Mouse (Mus musculus) MEL (cell line): ENCODE measurements around the gene Olfr1367. TPM values are rescaled to one million over a fixed set of nuclear protein-coding genes. Genes with fewer than 3 reads are reported as not detected.

Experiments used
- DNase-seq: peaks from one replicate; pipeline ENCODE4 v3.0.0; 2011; ENCODE audit warnings: low read depth, low spot score
- H3K27ac ChIP-seq: 2 replicates; pipeline ENCODE4 v1.5.1; 2012; ENCODE audit warnings: low read depth, mild to moderate bottlenecking, control low read depth, low read length, moderate library complexity; ENCODE audit not compliant: control insufficient read depth
- H3K27me3 ChIP-seq, 2 experiments: fragments of 150-350 bp in 1 of 2; sonication (generic) in 1 of 2; 2 replicates each; pipeline ENCODE4 v1.6.1; 2012; ENCODE audit warnings: low read length in 2 of 2, mild to moderate bottlenecking in 2 of 2, improper control_type of control experiment in 1 of 2, moderate library complexity in 1 of 2; ENCODE audit not compliant: insufficient read depth in 2 of 2, control insufficient read depth in 1 of 2
- H3K36me3 ChIP-seq, 2 experiments: 2 replicates each; pipeline ENCODE4 v1.6.1; 2012 to 2014; ENCODE audit warnings: low read length in 2 of 2, improper control_type of control experiment in 1 of 2, inconsistent platforms in 1 of 2, mild to moderate bottlenecking in 1 of 2; ENCODE audit not compliant: insufficient read depth in 2 of 2, control insufficient read depth in 1 of 2
- H3K4me1 ChIP-seq, 2 experiments: fragments of 150-350 bp in 1 of 2; sonication (generic) in 1 of 2; 2 replicates each; pipeline ENCODE4 v1.6.1; 2012; ENCODE audit warnings: low read length in 2 of 2, improper control_type of control experiment in 1 of 2, mild to moderate bottlenecking in 1 of 2; ENCODE audit not compliant: insufficient read depth in 2 of 2, control insufficient read depth in 1 of 2
- H3K4me3 ChIP-seq, 2 experiments: fragments of 150-350 bp in 1 of 2; sonication (generic) in 1 of 2; 2 replicates each; pipeline ENCODE4 v1.5.1; 2012; ENCODE audit warnings: low read depth in 2 of 2, low read length in 2 of 2, mild to moderate bottlenecking in 2 of 2, moderate library complexity in 2 of 2, control low read depth in 1 of 2, improper control_type of control experiment in 1 of 2; ENCODE audit not compliant: control insufficient read depth in 1 of 2, insufficient read depth in 1 of 2
- H3K79me2 ChIP-seq: 2 replicates; pipeline ENCODE4 v1.6.1; 2012; ENCODE audit warnings: mild to moderate bottlenecking, low read length, moderate library complexity; ENCODE audit not compliant: control insufficient read depth, poor library complexity, insufficient read depth
- H3K9ac ChIP-seq: 2 replicates; pipeline ENCODE4 v1.6.1; 2012; ENCODE audit warnings: low read depth, mild to moderate bottlenecking, control low read depth, low read length, moderate library complexity; ENCODE audit not compliant: control insufficient read depth, poor library complexity, severe bottlenecking
- H3K9me3 ChIP-seq: fragments of 150-350 bp; sonication (generic); replicated peaks from 2 replicates; pipeline ENCODE4 v1.6.1; 2012; ENCODE audit warnings: mild to moderate bottlenecking, low read length, improper control_type of control experiment, moderate library complexity; ENCODE audit not compliant: insufficient read depth
- CTCF ChIP-seq, 3 experiments: IDR thresholded peaks in 2 of 3; conservative IDR thresholded peaks in 1 of 3; 2 replicates each; pipeline ENCODE4 v1.5.1; 2011 to 2012; ENCODE audit warnings: low read length in 3 of 3, low read depth in 2 of 3, mild to moderate bottlenecking in 2 of 3, improper control_type of control experiment in 1 of 3, inconsistent platforms in 1 of 3, mixed read lengths in 1 of 3, moderate library complexity in 1 of 3; ENCODE audit not compliant: control insufficient read depth in 1 of 3, insufficient read depth in 1 of 3, poor library complexity in 1 of 3, severe bottlenecking in 1 of 3
- GABPA ChIP-seq: IDR thresholded peaks from 2 replicates; pipeline ENCODE4 v1.6.1; 2012; ENCODE audit warnings: low read depth, mild to moderate bottlenecking, inconsistent platforms, low read length, improper control_type of control experiment, moderate library complexity
- GATA1 ChIP-seq: IDR thresholded peaks from 2 replicates; pipeline ENCODE4 v1.6.1; 2011; ENCODE audit warnings: low read depth, low read length, improper control_type of control experiment
- JUND ChIP-seq: IDR thresholded peaks from 2 replicates; pipeline ENCODE4 v1.6.1; 2011; ENCODE audit warnings: low read depth, mild to moderate bottlenecking, improper control_type of control experiment, low read length
- MAFK ChIP-seq: IDR thresholded peaks from 2 replicates; pipeline ENCODE4 v1.6.1; 2011; ENCODE audit warnings: low read depth, mild to moderate bottlenecking, low read length, improper control_type of control experiment, borderline replicate concordance
- NELFE ChIP-seq: IDR thresholded peaks from 2 replicates; pipeline ENCODE4 v1.6.1; 2011; ENCODE audit warnings: low read depth, low read length, improper control_type of control experiment
- POLR2A ChIP-seq, 2 experiments: IDR thresholded peaks; 2 replicates each; pipeline ENCODE4 v1.6.1; 2011 to 2012; ENCODE audit warnings: low read length in 2 of 2, mild to moderate bottlenecking in 2 of 2, control low read depth in 1 of 2, improper control_type of control experiment in 1 of 2, low read depth in 1 of 2, moderate library complexity in 1 of 2; ENCODE audit not compliant: control insufficient read depth in 1 of 2, insufficient read depth in 1 of 2, poor library complexity in 1 of 2
- POLR2AphosphoS5 ChIP-seq: IDR thresholded peaks from 2 replicates; pipeline ENCODE4 v1.6.1; 2012; ENCODE audit warnings: low read depth, borderline replicate concordance, mild to moderate bottlenecking, inconsistent platforms, low read length, moderate library complexity, mixed read lengths
- RAD21 ChIP-seq: IDR thresholded peaks from 2 replicates; pipeline ENCODE4 v1.6.1; 2011; ENCODE audit warnings: mild to moderate bottlenecking, low read depth, low read length, improper control_type of control experiment
- RCOR1 ChIP-seq: IDR thresholded peaks from 2 replicates; pipeline ENCODE4 v1.6.1; 2012; ENCODE audit warnings: low read depth, mild to moderate bottlenecking, inconsistent platforms, low read length, improper control_type of control experiment
- SIN3A ChIP-seq: IDR thresholded peaks from 2 replicates; pipeline ENCODE4 v1.6.1; 2012; ENCODE audit warnings: low read length, improper control_type of control experiment, inconsistent platforms
- SMC3 ChIP-seq: IDR thresholded peaks from 2 replicates; pipeline ENCODE4 v1.6.1; 2011; ENCODE audit warnings: low read depth, low read length, improper control_type of control experiment
- TCF12 ChIP-seq: IDR thresholded peaks from 2 replicates; pipeline ENCODE4 v1.6.1; 2014; ENCODE audit warnings: low read depth, mild to moderate bottlenecking, inconsistent platforms, low read length, improper control_type of control experiment, moderate library complexity
- UBTF ChIP-seq: IDR thresholded peaks from 2 replicates; pipeline ENCODE4 v1.6.1; 2012; ENCODE audit warnings: low read depth, mild to moderate bottlenecking, inconsistent platforms, low read length, improper control_type of control experiment, moderate library complexity, borderline replicate concordance; ENCODE audit not compliant: insufficient read depth
- ZC3H11A ChIP-seq: IDR thresholded peaks from 2 replicates; pipeline ENCODE4 v1.6.1; 2012; ENCODE audit warnings: low read depth, mild to moderate bottlenecking, inconsistent platforms, low read length, improper control_type of control experiment
- ZKSCAN1 ChIP-seq: IDR thresholded peaks from 2 replicates; pipeline ENCODE4 v1.6.1; 2012; ENCODE audit warnings: low read depth, mild to moderate bottlenecking, inconsistent platforms, low read length, improper control_type of control experiment, moderate library complexity
- ZMIZ1 ChIP-seq: IDR thresholded peaks from 2 replicates; pipeline ENCODE4 v1.6.1; 2012; ENCODE audit warnings: low read depth, mild to moderate bottlenecking, inconsistent platforms, low read length, improper control_type of control experiment, moderate library complexity
- polyA plus RNA-seq, 2 experiments: library from polyadenylated mRNA; stranded (reverse) in 1 of 2; unstranded in 1 of 2; fragments of >175 nt in 1 of 2; fragments of >200 nt in 1 of 2; gene quantifications; 2 replicates each; pipeline versions ENCODE4 v1.2.1 to v1.2.4; 2012; ENCODE audit warnings: low replicate concordance in 2 of 2, low read depth in 1 of 2; ENCODE audit not compliant: insufficient read length in 2 of 2, insufficient read depth in 1 of 2, missing spikeins in 1 of 2
- total RNA-seq: library from RNA; depleted of rRNA; stranded (reverse); fragments of 300-350 nt; gene quantifications from 2 replicates; pipeline ENCODE4 v1.2.3, GENCODE M21; 2012

Olfr1367 gene
- total and polyA plus RNA-seq, 3 experiments: not detected

- Histone ChIP-seq H3K9ac (no peak overlapping the region), H3K79me2 (no peaks in the 10 kb centered on the region), H3K36me3 (peaks cover 0 to 2% of the 10 kb centered on the region in 2 experiments; a peak in 1 of 4 replicates), H3K4me1 (no peaks in the 10 kb centered on the region), H3K9me3 (no peaks in the 10 kb centered on the region), H3K27ac (no peak overlapping the region), H3K27me3 (no peaks in the 10 kb centered on the region; a peak in 2 of 4 replicates), H3K4me3 (no peak overlapping the region)
- DNase-seq: no peak
- TF ChIP-seq UBTF: no peak
These were observed 42.1 kb upstream of the Olfr1367 start for GRCm38 (mm10) chr13:21304483-21305066.

GRCm38 (mm10) chr13:21309788-21310187 lies 36.9 kb upstream of the Olfr1367 start:
- H3K4me3 ChIP-seq: no peak overlapping the region
- DNase-seq: peak; percentile 42
- no peaks in the 10 kb centered on the region for H3K9me3 ChIP-seq
- no peaks in the 10 kb centered on the region for H3K4me1 ChIP-seq
- H3K27me3 ChIP-seq: no peaks in the 10 kb centered on the region; a peak in 1 of 4 replicates
- TF ChIP-seq SMC3 (no peak), POLR2A (IDR thresholded peaks at IDR 0.05; ENCODE audit: control insufficient read depth in 1 of 2, insufficient read depth in 1 of 2, low read depth in 1 of 2, low read length in 2 of 2, poor library complexity in 1 of 2) (no peak), GATA1 (no peak), RCOR1 (no peak), MAFK (peak; percentile 76), JUND (no peak), SIN3A (no peak)
- peaks cover 0 to 2% of the 10 kb centered on the region in 2 experiments; a peak in 1 of 4 replicates for H3K36me3 ChIP-seq
- no peaks in the 10 kb centered on the region for H3K79me2 ChIP-seq
- no peak overlapping the region for H3K9ac ChIP-seq
- H3K27ac ChIP-seq: no peak overlapping the region

GRCm38 (mm10) chr13:21311926-21312325 lies 34.8 kb upstream of the Olfr1367 start, which contains the start of gene Gpx6:
Gene Gpx6 (plus strand): TSS chr13:21312125.
- no peaks in the 10 kb centered on the region for H3K79me2 ChIP-seq
- no peaks in the 10 kb centered on the region for H3K4me1 ChIP-seq
- no peaks in the 10 kb centered on the region for H3K9me3 ChIP-seq
- no peak within 1 kb of the TSS for H3K4me3 ChIP-seq
- no peak within 1 kb of the TSS for H3K9ac ChIP-seq
- no peaks in the 10 kb centered on the region; a peak in 1 of 4 replicates for H3K27me3 ChIP-seq
- peaks cover 0 to 2% of the 10 kb centered on the region in 2 experiments; a peak in 1 of 4 replicates for H3K36me3 ChIP-seq
- TF ChIP-seq CTCF (IDR thresholded peaks at IDR 0.05 in 2 of 3, conservative IDR thresholded peaks at IDR 0.05 in 1 of 3; ENCODE audit: control insufficient read depth in 1 of 3, insufficient read depth in 1 of 3, low read depth in 2 of 3, low read length in 3 of 3, poor library complexity in 1 of 3, severe bottlenecking in 1 of 3): no peak
- no peak for TF ChIP-seq NELFE
- TF ChIP-seq GATA1: no peak
- TF ChIP-seq GABPA: no peak
- TF ChIP-seq ZKSCAN1: no peak
- TF ChIP-seq JUND: no peak
- TF ChIP-seq SMC3: no peak
- no peak for TF ChIP-seq ZC3H11A
- no peak for TF ChIP-seq RCOR1
- TF ChIP-seq RAD21: no peak
- no peak for TF ChIP-seq ZMIZ1
- TF ChIP-seq POLR2AphosphoS5: no peak
- no peak for TF ChIP-seq TCF12
- TF ChIP-seq MAFK: no peak
- TF ChIP-seq, all 39 proteins: peak for 0
- no peak within 1 kb of the TSS for H3K27ac ChIP-seq
- DNase-seq: no peak
